Mouse (Mus musculus): ENCODE results near the gene Gabpb2. TPM values are rescaled to one million over a fixed set of nuclear protein-coding genes. Genes with fewer than 3 reads are reported as not detected.

The Gabpb2 gene
- polyA plus RNA-seq, 1 experiment = 3.3 TPM

DNA sequence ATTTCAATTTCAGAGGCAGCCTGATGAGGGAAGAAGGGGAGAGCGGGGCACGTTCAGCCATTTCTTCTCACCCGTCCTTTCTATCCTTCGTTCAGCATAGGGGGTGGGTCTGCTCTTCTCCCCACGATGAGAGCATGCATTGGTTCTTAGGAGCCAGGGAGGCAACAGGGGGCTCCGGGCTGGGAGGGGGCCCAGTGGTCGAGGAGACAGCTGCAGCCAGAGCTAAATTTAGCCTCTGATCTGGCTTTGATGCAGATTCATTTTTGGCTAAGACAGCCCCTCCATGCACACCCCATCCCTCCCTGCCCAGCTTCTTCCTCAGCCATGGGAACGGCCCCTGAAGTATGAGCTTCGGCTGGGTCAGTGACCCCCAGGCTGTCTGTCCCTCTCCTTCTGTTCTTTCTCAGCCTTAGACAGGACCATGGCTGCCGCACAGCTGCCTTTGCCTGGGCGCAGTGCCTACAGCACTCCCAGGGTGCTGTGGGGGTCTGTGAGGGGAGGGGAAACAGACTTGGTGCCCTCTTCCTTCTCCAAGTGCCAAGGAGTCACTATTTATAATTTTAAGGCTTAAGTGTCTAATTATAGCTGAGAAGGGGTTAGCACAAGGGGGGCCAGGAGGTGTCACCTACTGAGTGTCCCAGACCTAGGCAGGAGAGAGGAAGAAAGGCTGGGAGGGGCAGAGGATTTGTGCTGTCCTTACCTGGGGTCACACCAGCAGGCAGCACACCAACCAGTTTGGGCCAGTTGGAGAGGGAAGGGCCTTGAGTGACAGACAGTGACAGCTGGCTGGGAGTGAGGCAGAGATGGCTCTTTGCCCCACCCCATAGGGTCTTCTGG, 54.1 kb downstream of the Gabpb2 start:
- no peaks in the 10 kb centered on the region for H3K27me3 ChIP-seq (ENCODE audit: control insufficient read depth, insufficient read depth, insufficient read length)
- H3K4me3 ChIP-seq = peak overlapping the region; percentile 83
- H3ac ChIP-seq (ENCODE audit: control insufficient read depth, insufficient read length) = no peak overlapping the region
- H3K4me2 ChIP-seq (ENCODE audit: low read depth) = peak overlapping the region; percentile 97
- no peak for TF ChIP-seq POLR2AphosphoS2 (IDR thresholded peaks at IDR 0.05; ENCODE audit: insufficient read length, low read depth)
- peak; percentile 10 for TF ChIP-seq POLR2A (IDR thresholded peaks at IDR 0.05; ENCODE audit: insufficient read length, low read depth)
- TF ChIP-seq SRF (IDR thresholded peaks at IDR 0.05; ENCODE audit: control insufficient read depth, insufficient read length, low read depth) = no peak
- TF ChIP-seq MYOD1 (IDR thresholded peaks at IDR 0.05; ENCODE audit: control insufficient read depth in 1 of 3, insufficient read length in 2 of 3, low read depth in 2 of 3) = peak; percentile 98 to 100 (median 99)
- no peak for TF ChIP-seq MAX (IDR thresholded peaks at IDR 0.05; ENCODE audit: low read depth)
- no peak for TF ChIP-seq USF1 (IDR thresholded peaks at IDR 0.05; ENCODE audit: low read depth)
- no peak for TF ChIP-seq E2F4 (IDR thresholded peaks at IDR 0.05; ENCODE audit: insufficient read depth)
- TF ChIP-seq MYOG (IDR thresholded peaks at IDR 0.05; ENCODE audit: control insufficient read depth in 1 of 3, insufficient read depth in 1 of 3, insufficient read length in 2 of 3, low read depth in 2 of 3) = peak; percentile 54 to 93 (median 70)
- TF ChIP-seq TCF12 (IDR thresholded peaks at IDR 0.05; ENCODE audit: insufficient read depth, poor library complexity, severe bottlenecking) = peak; percentile 84
- no peak for TF ChIP-seq REST (IDR thresholded peaks at IDR 0.05; ENCODE audit: insufficient read depth, insufficient read length)
- TF ChIP-seq CEBPB (IDR thresholded peaks at IDR 0.05; ENCODE audit: insufficient read depth, poor library complexity, severe bottlenecking) = no peak
- peak; percentile 79 for TF ChIP-seq TCF3 (IDR thresholded peaks at IDR 0.05; ENCODE audit: insufficient read length, low read depth)
- no peaks in the 10 kb centered on the region for H3K79me2 ChIP-seq (ENCODE audit: control insufficient read depth, insufficient read depth)
- no peaks in the 10 kb centered on the region for H3K36me3 ChIP-seq (ENCODE audit: control insufficient read depth, insufficient read depth)

DNA sequence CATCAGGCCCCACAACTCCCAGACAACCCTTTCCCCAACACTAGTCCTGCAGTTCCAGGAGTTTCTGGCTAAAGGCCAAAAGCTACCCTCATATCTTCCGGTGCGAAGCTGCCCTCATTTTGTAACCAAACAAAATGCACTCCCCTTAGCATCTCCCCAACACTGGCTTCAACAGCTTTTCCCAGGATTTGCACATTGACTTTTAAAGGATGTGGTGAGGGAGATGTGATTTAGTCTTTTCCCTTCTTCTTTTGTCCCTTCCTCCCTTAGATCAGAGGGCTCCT, 55.4 kb downstream of the Gabpb2 start:
- Histone ChIP-seq H3K36me3 (ENCODE audit: control insufficient read depth, insufficient read depth) (no peaks in the 10 kb centered on the region), H3K4me2 (ENCODE audit: low read depth) (peak overlapping the region; percentile 97), H3K4me3 (peak overlapping the region; percentile 83), H3K79me2 (ENCODE audit: control insufficient read depth, insufficient read depth) (no peaks in the 10 kb centered on the region), H3ac (ENCODE audit: control insufficient read depth, insufficient read length) (no peak overlapping the region), H3K27me3 (ENCODE audit: control insufficient read depth, insufficient read depth, insufficient read length) (no peaks in the 10 kb centered on the region)
- TF ChIP-seq E2F4 (IDR thresholded peaks at IDR 0.05; ENCODE audit: insufficient read depth) (no peak), REST (IDR thresholded peaks at IDR 0.05; ENCODE audit: insufficient read depth, insufficient read length) (no peak), MAX (IDR thresholded peaks at IDR 0.05; ENCODE audit: low read depth) (no peak), SRF (IDR thresholded peaks at IDR 0.05; ENCODE audit: control insufficient read depth, insufficient read length, low read depth) (no peak), POLR2A (IDR thresholded peaks at IDR 0.05; ENCODE audit: insufficient read length, low read depth) (no peak), USF1 (IDR thresholded peaks at IDR 0.05; ENCODE audit: low read depth) (no peak), CEBPB (IDR thresholded peaks at IDR 0.05; ENCODE audit: insufficient read depth, poor library complexity, severe bottlenecking) (no peak), TCF3 (IDR thresholded peaks at IDR 0.05; ENCODE audit: insufficient read length, low read depth) (no peak), MYOG (IDR thresholded peaks at IDR 0.05; ENCODE audit: control insufficient read depth in 1 of 3, insufficient read depth in 1 of 3, insufficient read length in 2 of 3, low read depth in 2 of 3) (no peak)

DNA sequence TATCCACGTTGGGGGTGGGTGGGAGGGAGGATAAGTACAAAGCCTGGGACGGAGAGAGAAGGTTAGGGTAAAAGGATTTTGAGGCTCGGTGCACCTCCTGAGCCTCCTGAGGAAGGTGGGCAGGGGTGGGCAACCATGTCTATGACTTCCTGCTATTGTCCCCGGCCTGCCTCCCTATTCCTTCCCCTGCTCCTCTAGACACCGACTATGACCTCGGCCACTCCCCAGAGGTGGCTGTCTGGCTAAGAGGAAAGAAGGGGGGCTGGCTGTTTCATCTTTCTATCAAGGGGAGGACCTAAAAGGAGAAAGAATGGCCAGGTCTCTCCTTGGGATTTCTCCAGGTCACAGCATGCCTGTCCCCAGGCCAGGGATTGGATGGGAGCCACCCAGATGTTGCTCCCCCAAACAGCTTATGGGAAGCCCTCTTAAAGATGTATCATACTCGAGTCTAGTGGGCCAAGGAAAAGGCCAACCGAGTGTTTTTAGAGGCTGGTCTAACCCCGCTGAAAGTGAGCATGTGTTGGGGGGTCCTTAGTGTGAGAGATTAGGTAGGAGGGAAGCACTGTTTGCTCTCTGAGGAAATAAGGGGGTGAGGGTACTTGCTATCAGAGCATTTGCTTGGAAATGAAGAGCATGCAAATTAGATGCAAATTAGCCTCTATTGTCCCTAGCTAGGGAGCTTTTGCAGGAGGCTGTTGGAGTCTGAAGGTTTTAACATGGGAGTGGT, 55.9 kb downstream of the Gabpb2 start:
- Histone ChIP-seq H3K4me3 (peak overlapping the region; percentile 83), H3K36me3 (ENCODE audit: control insufficient read depth, insufficient read depth) (no peaks in the 10 kb centered on the region), H3K79me2 (ENCODE audit: control insufficient read depth, insufficient read depth) (no peaks in the 10 kb centered on the region), H3K4me2 (ENCODE audit: low read depth) (peak overlapping the region; percentile 97), H3ac (ENCODE audit: control insufficient read depth, insufficient read length) (no peak overlapping the region), H3K27me3 (ENCODE audit: control insufficient read depth, insufficient read depth, insufficient read length) (no peaks in the 10 kb centered on the region)
- no peak for TF ChIP-seq SRF (IDR thresholded peaks at IDR 0.05; ENCODE audit: control insufficient read depth, insufficient read length, low read depth)
- no peak for TF ChIP-seq CEBPB (IDR thresholded peaks at IDR 0.05; ENCODE audit: insufficient read depth, poor library complexity, severe bottlenecking)
- no peak for TF ChIP-seq E2F4 (IDR thresholded peaks at IDR 0.05; ENCODE audit: insufficient read depth)
- no peak for TF ChIP-seq TCF3 (IDR thresholded peaks at IDR 0.05; ENCODE audit: insufficient read length, low read depth)
- TF ChIP-seq REST (IDR thresholded peaks at IDR 0.05; ENCODE audit: insufficient read depth, insufficient read length) = no peak
- TF ChIP-seq USF1 (IDR thresholded peaks at IDR 0.05; ENCODE audit: low read depth) = no peak
- TF ChIP-seq MAX (IDR thresholded peaks at IDR 0.05; ENCODE audit: low read depth) = no peak
- no peak for TF ChIP-seq TCF12 (IDR thresholded peaks at IDR 0.05; ENCODE audit: insufficient read depth, poor library complexity, severe bottlenecking)
- TF ChIP-seq MYOD1 (IDR thresholded peaks at IDR 0.05; ENCODE audit: control insufficient read depth in 1 of 3, insufficient read length in 2 of 3, low read depth in 2 of 3) = no peak
- TF ChIP-seq MYOG (IDR thresholded peaks at IDR 0.05; ENCODE audit: control insufficient read depth in 1 of 3, insufficient read depth in 1 of 3, insufficient read length in 2 of 3, low read depth in 2 of 3) = no peak
- TF ChIP-seq POLR2A (IDR thresholded peaks at IDR 0.05; ENCODE audit: insufficient read length, low read depth) = no peak
- no peak for TF ChIP-seq POLR2AphosphoS2 (IDR thresholded peaks at IDR 0.05; ENCODE audit: insufficient read length, low read depth)

DNA sequence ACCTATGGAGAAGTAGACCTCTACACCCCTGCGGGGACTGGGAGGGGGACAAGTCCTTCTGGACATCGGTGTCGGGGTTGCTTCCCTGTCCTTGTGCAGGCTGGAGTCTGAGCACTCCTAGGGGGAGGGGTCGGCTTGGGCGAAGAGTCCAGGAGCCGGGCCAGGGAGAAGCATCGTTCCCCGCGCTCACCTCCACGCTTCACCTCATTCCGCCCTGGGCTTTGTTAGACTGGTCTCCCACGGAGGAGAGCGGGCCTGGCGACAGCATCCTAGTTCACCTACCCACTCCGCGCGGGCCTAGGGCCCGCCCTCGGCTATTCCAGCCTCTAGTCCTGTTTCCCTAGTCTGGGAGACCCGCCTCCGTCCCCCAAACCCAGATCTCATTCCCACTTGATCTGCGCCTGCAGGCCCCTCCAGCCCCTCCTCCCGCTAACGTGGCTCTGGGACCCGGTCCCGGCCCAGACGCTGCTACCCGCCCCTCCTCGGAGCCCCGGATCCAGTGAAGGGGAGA, 56.6 kb downstream of the Gabpb2 start:
- peak overlapping the region; percentile 13 for H3ac ChIP-seq (ENCODE audit: control insufficient read depth, insufficient read length)
- peak overlapping the region; percentile 83 for H3K4me3 ChIP-seq
- H3K4me2 ChIP-seq (ENCODE audit: low read depth) = peak overlapping the region; percentile 97
- H3K27me3 ChIP-seq (ENCODE audit: control insufficient read depth, insufficient read depth, insufficient read length) = no peaks in the 10 kb centered on the region
- no peak for TF ChIP-seq MAX (IDR thresholded peaks at IDR 0.05; ENCODE audit: low read depth)
- TF ChIP-seq MYOG (IDR thresholded peaks at IDR 0.05; ENCODE audit: control insufficient read depth in 1 of 3, insufficient read depth in 1 of 3, insufficient read length in 2 of 3, low read depth in 2 of 3) = no peak
- no peak for TF ChIP-seq SRF (IDR thresholded peaks at IDR 0.05; ENCODE audit: control insufficient read depth, insufficient read length, low read depth)
- TF ChIP-seq TCF12 (IDR thresholded peaks at IDR 0.05; ENCODE audit: insufficient read depth, poor library complexity, severe bottlenecking) = no peak
- TF ChIP-seq TCF3 (IDR thresholded peaks at IDR 0.05; ENCODE audit: insufficient read length, low read depth) = no peak
- no peak for TF ChIP-seq E2F4 (IDR thresholded peaks at IDR 0.05; ENCODE audit: insufficient read depth)
- H3K36me3 ChIP-seq (ENCODE audit: control insufficient read depth, insufficient read depth) = no peaks in the 10 kb centered on the region
- H3K79me2 ChIP-seq (ENCODE audit: control insufficient read depth, insufficient read depth) = no peaks in the 10 kb centered on the region

Data from myocyte (in vitro differentiated cells).